Comparison of ENCODE assay signal across 7 mouse cellular contexts in genomic region chr11:101832001-101832400, GRCm38 (mm10). TPM values are rescaled to one million over a fixed set of nuclear protein-coding genes. Genes with fewer than 3 reads are reported as not detected.
DNase-seq lines count a peak whose midpoint lies in the region; ATAC-seq and TF ChIP-seq lines count a peak whose summit lies in the region.

No protein-coding gene starts in this region.

- no peak overlapping the region for H3K4me2 ChIP-seq in forebrain, embryonic 14.5 days (ENCODE audit: low read length)
- no peak overlapping the region for H3K4me2 ChIP-seq in hindbrain, embryonic 16.5 days (ENCODE audit: low read length)

- no peak overlapping the region for H3K4me3 ChIP-seq in forebrain, embryonic 14.5 days (ENCODE audit: low read depth, low read length)
- no peak overlapping the region for H3K4me3 ChIP-seq in hindbrain, embryonic 16.5 days (ENCODE audit: low read length)

- DNase-seq in brain, embryonic 14.5 days (ENCODE audit: low read depth) = peak; percentile 74
- peak; percentile 51 for DNase-seq in forebrain, embryonic 14.5 days (ENCODE audit: low spot score)
- DNase-seq in left cerebral cortex, postnatal 25 days (ENCODE audit: low spot score in 2 of 2) = peak; percentile 46 to 84
- DNase-seq in right cerebral cortex, postnatal 4 days = peak; percentile 31
- DNase-seq in natural killer cell, adult 2 months (ENCODE audit: low spot score in 2 of 2) = no peak
- no peak for DNase-seq in gastrocnemius, adult 8-10 months (ENCODE audit: low spot score in 2 of 2)

- H3K36me3 ChIP-seq in forebrain, embryonic 14.5 days (ENCODE audit: control insufficient read depth, insufficient read depth, low read length) = no peaks in the 10 kb centered on the region
- H3K36me3 ChIP-seq in hindbrain, embryonic 16.5 days (ENCODE audit: control insufficient read depth, insufficient read depth, low read length) = no peaks in the 10 kb centered on the region

- TF ChIP-seq CTCF in brain, embryonic 14.5 days (IDR thresholded peaks at IDR 0.05; ENCODE audit: borderline replicate concordance, extremely low read depth, insufficient read depth, insufficient read length) = no peak

- no peak overlapping the region for H3K9ac ChIP-seq in forebrain, embryonic 14.5 days (ENCODE audit: low read length)
- no peak overlapping the region for H3K9ac ChIP-seq in hindbrain, embryonic 16.5 days (ENCODE audit: low read depth, low read length)

- H3K27ac ChIP-seq in forebrain, embryonic 14.5 days (ENCODE audit: low read depth, low read length) = no peak overlapping the region
- peak overlapping the region; percentile 47; the same call in 1 of the 2 replicates for H3K27ac ChIP-seq in hindbrain, embryonic 16.5 days (ENCODE audit: low read depth, low read length)

- intact Hi-C loops in left cerebral cortex, postnatal 25 days (cut with DNase I) = no loop called here

- WGBS in forebrain, embryonic 14.5 days = 71% methylated on average over 7 of the region's 7 CpGs
- WGBS in hindbrain, embryonic 16.5 days = 45% methylated on average over 7 of the region's 7 CpGs

- TF ChIP-seq POLR2A in brain, embryonic 14.5 days (IDR thresholded peaks at IDR 0.05; ENCODE audit: borderline replicate concordance, extremely low read depth, insufficient read depth, insufficient read length, poor library complexity, severe bottlenecking) = no peak

- no peaks in the 10 kb centered on the region for H3K9me3 ChIP-seq in forebrain, embryonic 14.5 days (replicated peaks; ENCODE audit: control insufficient read depth, low read length)
- no peaks in the 10 kb centered on the region for H3K9me3 ChIP-seq in hindbrain, embryonic 16.5 days (ENCODE audit: control insufficient read depth, low read length)

- no peaks in the 10 kb centered on the region for H3K27me3 ChIP-seq in forebrain, embryonic 14.5 days (replicated peaks; ENCODE audit: control insufficient read depth, insufficient read depth, low read length)
- no peaks in the 10 kb centered on the region for H3K27me3 ChIP-seq in hindbrain, embryonic 16.5 days (replicated peaks; ENCODE audit: control insufficient read depth, insufficient read depth, low read length)

- no peaks in the 10 kb centered on the region for H3K4me1 ChIP-seq in forebrain, embryonic 14.5 days (ENCODE audit: control insufficient read depth, insufficient read depth, low read length)
- peaks cover 7% of the 10 kb centered on the region; the same call in 1 of the 2 replicates for H3K4me1 ChIP-seq in hindbrain, embryonic 16.5 days (ENCODE audit: control insufficient read depth, insufficient read depth, low read depth, low read length)

- ATAC-seq in forebrain, embryonic 14.5 days = peak; percentile 20; the same call in 1 of the 2 replicates
- ATAC-seq in hindbrain, embryonic 16.5 days = no peak

RNA-seq across cellular contexts. Expression of gene Etv4, which starts 46.8 kb away (rescaled TPM):
- 7.3 and 10.4 TPM in 2 replicates for polyA plus RNA-seq in brain, embryonic 14.5 days (2012; rRNA removed)
- 3.5 and 4.5 TPM in 2 replicates for polyA plus RNA-seq in forebrain, embryonic 14.5 days (2014; fragmentation: Nextera tagmentation; extraction: Ambion mirVana)
- 21.7 and 21.8 TPM in 2 replicates for polyA plus RNA-seq in hindbrain, embryonic 16.5 days (2015; fragmentation: Nextera tagmentation; extraction: Ambion mirVana)
- 10 to 100 TPM; 18.1 to 20.3 TPM for total RNA-seq in left cerebral cortex, postnatal 25 days (2021)
- 1 to 10 TPM; 1.1 to 1.9 (median 1.5) TPM for total RNA-seq in gastrocnemius, adult 8-10 months (2022)

Comparison
In these comparisons a context has a peak if more than half of its experiments do, and no peak if none do; other contexts are left out.
1. DNase-seq: peak in brain, embryonic 14.5 days (single experiment), forebrain, embryonic 14.5 days (single experiment), left cerebral cortex, postnatal 25 days (2 of 2) and right cerebral cortex, postnatal 4 days (single experiment); none in natural killer cell, adult 2 months (0 of 2) and gastrocnemius, adult 8-10 months (0 of 2).